Mouse (Mus musculus) megakaryocyte-erythroid progenitor cell, adult 5 weeks (primary cell): ENCODE measurements around the gene Ctsr. TPM values are rescaled to one million over a fixed set of nuclear protein-coding genes. Genes with fewer than 3 reads are reported as not detected.

Experiments used
- polyA plus RNA-seq: library from polyadenylated mRNA; stranded (reverse); fragments of >175 nt; gene quantifications from 2 replicates; pipeline ENCODE4 v1.2.3, GENCODE M21; 2012

Ctsr gene
- not detected in 2 replicates for polyA plus RNA-seq

GRCm38 (mm10) chr13:61164156-61164555, at the start of gene Ctsr:
Gene Ctsr, minus strand, starts transcription at chr13:61164256.

GRCm38 (mm10) chr13:61203310-61203709, 39.3 kb upstream of the Ctsr start, which contains the start of gene Cts6:
Gene Cts6, minus strand, starts transcription at chr13:61203410.

Other genes with a start within 250 kb of the Ctsr start
- gene Gm49393, start 228.7 kb downstream of the Ctsr start, polyA plus RNA-seq, result not detected in 2 replicates
- gene Gm49391, start 227.7 kb downstream of the Ctsr start, polyA plus RNA-seq, result not detected in 2 replicates
- gene Ctla2a, start 227.6 kb downstream of the Ctsr start, polyA plus RNA-seq, result 15.8 and 17.1 TPM in 2 replicates
- gene Tpbpa, start 222.3 kb downstream of the Ctsr start, polyA plus RNA-seq, result not detected in 2 replicates
- gene Ctsj, start 158.3 kb downstream of the Ctsr start, polyA plus RNA-seq, result not detected in 2 replicates
- not detected in 2 replicates for gene Ctsq, start 123.6 kb downstream of the Ctsr start, polyA plus RNA-seq
- gene Cts6, start 39.2 kb upstream of the Ctsr start, polyA plus RNA-seq, result not detected in 2 replicates
- gene Cts8, start 91.1 kb upstream of the Ctsr start, polyA plus RNA-seq, result 0.04 TPM in 1 of 2 replicates, not detected in the other
- gene Gm49398, start 124.6 kb upstream of the Ctsr start, polyA plus RNA-seq, result not detected in 2 replicates
- gene Cts7, start 193.9 kb upstream of the Ctsr start, polyA plus RNA-seq, result not detected in 2 replicates